Mouse (Mus musculus) C2C12 (cell line): ENCODE results near the gene Prss12.

ENCODE experiments used
- CEBPB ChIP-seq: IDR thresholded peaks from one replicate; pipeline ENCODE4 v1.6.1; 2011; ENCODE audit warnings: low read depth, mild to moderate bottlenecking, control low read depth, moderate library complexity
- CTCF ChIP-seq: IDR thresholded peaks from one replicate; pipeline ENCODE4 v1.5.1; 2011; ENCODE audit not compliant: control insufficient read depth, insufficient read depth, insufficient read length
- MYOD1 ChIP-seq: IDR thresholded peaks from one replicate; pipeline ENCODE4 v1.6.1; 2011; ENCODE audit warnings: low read depth; ENCODE audit not compliant: control insufficient read depth, insufficient read length
- USF1 ChIP-seq: IDR thresholded peaks from one replicate; pipeline ENCODE4 v1.6.1; 2011; ENCODE audit warnings: low read depth, mild to moderate bottlenecking, control low read depth, moderate library complexity

- no peak for TF ChIP-seq CTCF
- no peak for TF ChIP-seq CEBPB
- TF ChIP-seq USF1 = no peak
- no peak for TF ChIP-seq MYOD1
These were observed 34.6 kb downstream of the Prss12 start for GRCm38 (mm10) chr3:123481266-123481665.
